Mouse (Mus musculus) limb, embryonic 14.5 days (tissue): ENCODE data around the gene Slc39a1. TPM values are rescaled to one million over a fixed set of nuclear protein-coding genes. Genes with fewer than 3 reads are reported as not detected.

Experiments used
- ATAC-seq: fragments of 200-750 bp; cut with Nextera tagmentation; 2 replicates; pipeline ENCODE4 v1.8.0; 2017; ENCODE audit warnings: low read depth, moderate number of reproducible peaks, moderate TSS enrichment; ENCODE audit not compliant: low FRiP score
- DNase-seq: peaks from one replicate; pipeline ENCODE4 v3.0.0-alpha.2; 2015; ENCODE audit warnings: low spot score
- H3K27ac ChIP-seq: fragments of 300-500 bp; sonication (generic); replicated peaks from 2 replicates; pipeline ENCODE4 v1.5.1; 2014; ENCODE audit warnings: low read depth, mild to moderate bottlenecking, low read length, moderate library complexity, mixed read lengths
- H3K27me3 ChIP-seq: fragments of 300-500 bp; sonication (generic); 2 replicates; pipeline ENCODE4 v1.6.1; 2014; ENCODE audit warnings: low read length, mixed read lengths; ENCODE audit not compliant: control insufficient read depth, insufficient read depth
- H3K36me3 ChIP-seq: fragments of 300-500 bp; sonication (generic); 2 replicates; pipeline ENCODE4 v1.6.1; 2014; ENCODE audit warnings: mild to moderate bottlenecking, low read length, moderate library complexity, mixed read lengths; ENCODE audit not compliant: control insufficient read depth, insufficient read depth
- H3K4me1 ChIP-seq: fragments of 300-500 bp; sonication (generic); 2 replicates; pipeline ENCODE4 v1.6.1; 2014; ENCODE audit warnings: antibody characterized with exemption, low read length, mixed read lengths; ENCODE audit not compliant: control insufficient read depth, insufficient read depth
- H3K4me2 ChIP-seq: fragments of 300-500 bp; sonication (generic); replicated peaks from 2 replicates; pipeline ENCODE4 v1.6.1; 2014; ENCODE audit warnings: low read depth, mild to moderate bottlenecking, low read length, moderate library complexity; ENCODE audit not compliant: severe bottlenecking
- H3K4me3 ChIP-seq: fragments of 300-500 bp; sonication (generic); replicated peaks from 2 replicates; pipeline ENCODE4 v1.5.1; 2014; ENCODE audit warnings: low read length
- H3K9ac ChIP-seq: fragments of 300-500 bp; sonication (generic); 2 replicates; pipeline ENCODE4 v1.6.1; 2014; ENCODE audit warnings: mild to moderate bottlenecking, low read depth, low read length, moderate library complexity; ENCODE audit not compliant: severe bottlenecking
- H3K9me3 ChIP-seq: fragments of 300-500 bp; sonication (generic); 2 replicates; pipeline ENCODE4 v1.6.1; 2016; ENCODE audit warnings: low read length; ENCODE audit not compliant: control insufficient read depth
- POLR2A ChIP-seq: fragments of 200-500 bp; IDR thresholded peaks from 2 replicates; pipeline ENCODE4 v1.8.0; 2012; ENCODE audit warnings: inconsistent platforms, mild to moderate bottlenecking, moderate library complexity, borderline replicate concordance; ENCODE audit not compliant: insufficient read depth, insufficient read length; ENCODE audit errors: extremely low read depth
- WGBS: fragments of 180-500 bp; shearing (Covaris S2); extraction: QIAGEN DNeasy Blood & Tissue Kit; methylation state at CpG from one replicate; pipeline ENCODE4 v1.1.7; 2014; 5-methylcytosine and 5-hydroxymethylcytosine counted together
- polyA plus RNA-seq, 2 experiments: library from polyadenylated mRNA; depleted of rRNA in 1 of 2; stranded (reverse) in 1 of 2; unstranded in 1 of 2; fragments of >200 nt; fragmentation: Nextera tagmentation in 1 of 2; extraction: Ambion mirVana in 1 of 2; gene quantifications; 2 replicates each; pipeline versions ENCODE4 v1.2.1 to v1.2.3; 2012 to 2014

Slc39a1 gene
- polyA plus RNA-seq, 2 experiments = 56.8 to 104 TPM

DNA sequence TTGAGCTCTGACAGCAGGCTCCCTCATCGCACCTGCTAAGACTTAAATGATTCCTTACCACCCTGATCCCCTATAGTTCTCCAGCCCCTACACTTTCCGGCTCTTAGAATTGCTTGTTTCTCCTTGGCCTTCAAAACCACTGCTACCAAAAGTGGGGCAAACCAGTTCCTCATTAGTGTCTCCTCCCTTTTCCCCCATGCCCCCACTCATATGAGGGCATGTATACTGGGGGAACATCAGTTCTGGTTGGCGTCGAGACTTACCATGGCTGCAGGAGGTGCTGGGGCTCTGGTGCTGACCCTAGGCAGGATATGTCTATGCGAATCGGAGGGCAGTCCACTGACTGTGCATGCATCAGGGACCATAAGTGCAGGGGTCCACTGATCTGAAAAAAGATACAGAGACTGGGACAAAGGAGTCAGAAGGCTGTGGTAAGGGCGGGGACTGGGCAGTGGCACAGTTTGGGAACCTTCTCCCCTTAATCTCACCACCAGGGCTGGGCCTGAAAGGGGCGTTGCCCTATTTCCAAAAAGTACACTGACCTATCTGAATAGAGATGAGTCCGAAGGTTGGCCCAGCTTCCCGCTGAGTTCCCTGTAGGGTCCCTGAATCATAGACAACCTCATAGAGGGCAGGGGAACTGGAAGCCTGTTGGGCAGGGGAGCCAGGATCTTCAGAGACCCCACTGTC is 6.2 kb upstream of the Slc39a1 start:
- H3K27me3 ChIP-seq = no peaks in the 10 kb centered on the region
- 0 out of 2 replicates have a peak overlapping the region, but pooled peaks have one; percentile 53 for H3K4me2 ChIP-seq
- H3K27ac ChIP-seq = no peak overlapping the region
- H3K4me3 ChIP-seq = no peak overlapping the region
- DNase-seq (no peak), ATAC-seq (no peak)
- 0 out of 2 replicates have a peak, but pooled peaks cover 8% of the 10 kb centered on the region for H3K36me3 ChIP-seq
- H3K9ac ChIP-seq = no peak overlapping the region
- 80% methylated on average over 10 of the region's 10 CpGs for WGBS
- TF ChIP-seq POLR2A = no peak
- H3K4me1 ChIP-seq = peaks cover 14% of the 10 kb centered on the region
- no peaks in the 10 kb centered on the region for H3K9me3 ChIP-seq

DNA sequence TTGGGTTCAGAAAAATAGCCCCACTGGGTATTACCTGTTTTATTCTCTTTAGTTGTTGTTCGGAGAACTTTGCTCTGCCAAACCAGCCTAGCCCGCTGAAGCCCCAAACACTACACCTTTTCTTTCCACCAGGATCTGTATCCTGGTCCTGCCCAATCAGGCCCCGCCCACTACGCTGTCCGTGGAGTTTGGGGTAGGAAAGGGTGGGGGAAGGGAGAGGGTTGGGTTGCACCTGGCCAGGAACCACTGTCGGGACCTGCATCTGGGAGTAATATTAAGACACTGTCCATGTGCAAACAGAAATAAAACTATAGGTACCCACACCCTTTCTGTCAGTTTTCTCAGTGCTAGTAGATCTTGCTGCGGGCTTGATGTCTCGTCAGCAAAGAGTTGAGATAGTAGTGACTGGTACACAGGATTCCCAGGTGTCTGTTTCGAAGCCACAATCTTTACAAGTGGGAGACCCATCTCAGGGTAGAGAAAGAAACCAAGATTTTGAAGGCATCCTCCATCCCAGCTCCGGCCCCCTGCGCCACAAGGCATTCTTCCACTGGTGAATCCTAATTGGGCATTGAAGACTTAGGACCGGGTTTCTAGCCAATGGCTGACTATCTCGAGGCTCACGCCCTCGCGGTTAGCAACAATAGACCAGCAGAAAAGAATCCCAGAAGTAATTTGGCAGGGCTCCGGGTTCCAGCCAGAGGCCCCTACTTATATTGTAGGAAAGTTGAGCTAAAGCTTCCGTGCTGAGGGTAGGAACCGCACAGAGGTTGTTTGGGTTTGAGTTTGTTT is 4.8 kb upstream of the Slc39a1 start, which contains the start of gene Creb3l4:
TSS of gene Creb3l4 (minus strand) at position 529 of the 792 bp plus-strand sequence.
- 3% methylated on average over 19 of the region's 19 CpGs for WGBS
- Histone ChIP-seq H3K4me1 (peaks cover 18% of the 10 kb centered on the region), H3K9ac (peak within 1 kb of the TSS; percentile 40; the same call in 1 of the 2 replicates), H3K4me3 (peak within 1 kb of the TSS; percentile 31), H3K9me3 (no peaks in the 10 kb centered on the region), H3K4me2 (peak within 1 kb of the TSS; percentile 53), H3K36me3 (0 out of 2 replicates have a peak, but pooled peaks cover 3% of the 10 kb centered on the region), H3K27me3 (no peaks in the 10 kb centered on the region), H3K27ac (peak within 1 kb of the TSS; percentile 66)
- ATAC-seq (peak; percentile 79), DNase-seq (peak; percentile 91)
- TF ChIP-seq POLR2A = 0 out of 2 replicates have a peak, but pooled peaks have one; percentile 12

DNA sequence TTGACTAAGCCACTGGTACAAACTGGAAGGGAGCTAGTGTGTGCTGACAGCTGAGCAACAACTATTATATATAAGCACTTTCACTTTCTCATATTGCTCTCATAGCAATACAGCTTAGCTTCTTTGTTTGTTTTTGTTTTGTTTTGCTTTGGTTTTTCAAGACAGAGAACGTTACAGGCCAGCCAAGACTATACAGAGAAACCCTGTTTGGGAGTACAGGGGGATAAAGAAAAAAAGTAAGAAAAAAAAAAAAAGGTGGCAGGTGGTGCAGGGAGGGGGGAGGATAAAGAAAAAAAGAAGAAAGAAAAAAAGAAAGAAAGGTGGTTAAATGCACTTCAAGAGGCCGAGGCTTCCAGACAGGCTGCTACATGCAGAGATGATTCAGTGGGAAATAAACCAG is 2.6 kb upstream of the Slc39a1 start:
- no peak overlapping the region for H3K4me2 ChIP-seq
- no peak for TF ChIP-seq POLR2A
- H3K9me3 ChIP-seq = no peaks in the 10 kb centered on the region
- DNase-seq = no peak
- H3K27me3 ChIP-seq = no peaks in the 10 kb centered on the region
- no peak overlapping the region for H3K4me3 ChIP-seq
- WGBS = 62% methylated on average over 2 of the region's 2 CpGs
- no peak overlapping the region for H3K27ac ChIP-seq
- no peak for ATAC-seq
- H3K36me3 ChIP-seq = 0 out of 2 replicates have a peak, but pooled peaks cover 8% of the 10 kb centered on the region
- H3K4me1 ChIP-seq = peaks cover 24% of the 10 kb centered on the region
- no peak overlapping the region for H3K9ac ChIP-seq

GRCm38 (mm10) chr3:90247630-90247959 is 377 bp upstream of the Slc39a1 start:
- Histone ChIP-seq H3K27me3 (no peaks in the 10 kb centered on the region), H3K4me1 (peaks cover 21% of the 10 kb centered on the region), H3K4me2 (peak overlapping the region; percentile 85), H3K27ac (peak overlapping the region; percentile 92), H3K36me3 (peaks cover 21% of the 10 kb centered on the region), H3K9me3 (no peaks in the 10 kb centered on the region), H3K9ac (peak overlapping the region; percentile 57), H3K4me3 (peak overlapping the region; percentile 77)
- DNase-seq = no peak
- 3% methylated on average over 3 of the region's 3 CpGs for WGBS
- TF ChIP-seq POLR2A = no peak
- no peak for ATAC-seq

- Histone ChIP-seq H3K9me3 (no peaks in the 10 kb centered on the region), H3K4me3 (peak overlapping the region; percentile 77), H3K27ac (peak overlapping the region; percentile 92), H3K9ac (peak overlapping the region; percentile 84), H3K4me1 (peaks cover 12% of the 10 kb centered on the region), H3K27me3 (no peaks in the 10 kb centered on the region), H3K4me2 (peak overlapping the region; percentile 85), H3K36me3 (peaks cover 21% of the 10 kb centered on the region)
- TF ChIP-seq POLR2A = no peak
- ATAC-seq (no peak), DNase-seq (no peak)
- WGBS = 6% methylated on average over 10 of the region's 10 CpGs
Measured at GRCm38 (mm10) chr3:90248746-90249100, 751 bp downstream of the Slc39a1 start.
